Mouse (Mus musculus) embryonic facial prominence, embryonic 13.5 days (tissue): ENCODE measurements around the gene Plcl2. TPM values are rescaled to one million over a fixed set of nuclear protein-coding genes. Genes with fewer than 3 reads are reported as not detected.

Source experiments
- ATAC-seq: fragments of 200-750 bp; cut with Nextera tagmentation; 2 replicates; pipeline ENCODE4 v1.8.0; 2017; ENCODE audit warnings: low read depth; ENCODE audit not compliant: insufficient number of reproducible peaks, insufficient read depth, low FRiP score, low TSS enrichment
- H3K27ac ChIP-seq: fragments of 300-500 bp; sonication (generic); 2 replicates; pipeline ENCODE4 v1.5.1; 2015; ENCODE audit warnings: moderate library complexity, mild to moderate bottlenecking, inconsistent platforms
- H3K27me3 ChIP-seq: fragments of 300-500 bp; sonication (generic); 2 replicates; pipeline ENCODE4 v1.6.1; 2015; ENCODE audit warnings: mild to moderate bottlenecking, inconsistent platforms
- H3K36me3 ChIP-seq: fragments of 300-500 bp; sonication (generic); 2 replicates; pipeline ENCODE4 v1.6.1; 2015; ENCODE audit warnings: mild to moderate bottlenecking, inconsistent platforms
- H3K4me1 ChIP-seq: fragments of 300-500 bp; sonication (generic); 2 replicates; pipeline ENCODE4 v1.6.1; 2015; ENCODE audit warnings: inconsistent platforms
- H3K4me2 ChIP-seq: fragments of 300-500 bp; sonication (generic); 2 replicates; pipeline ENCODE4 v1.6.1; 2015; ENCODE audit warnings: moderate library complexity, mild to moderate bottlenecking, inconsistent platforms
- H3K4me3 ChIP-seq: fragments of 300-500 bp; sonication (generic); 2 replicates; pipeline ENCODE4 v1.5.1; 2015; ENCODE audit warnings: mild to moderate bottlenecking, inconsistent platforms
- H3K9ac ChIP-seq: fragments of 300-500 bp; sonication (generic); 2 replicates; pipeline ENCODE4 v1.6.1; 2015; ENCODE audit warnings: mild to moderate bottlenecking, inconsistent platforms
- H3K9me3 ChIP-seq: fragments of 300-500 bp; sonication (generic); 2 replicates; pipeline ENCODE4 v1.6.1; 2016; ENCODE audit warnings: inconsistent platforms
- WGBS: fragments of 180-500 bp; shearing (Covaris S2); methylation state at CpG from one replicate; pipeline ENCODE4 v1.1.7; 2015; ENCODE audit warnings: mixed read lengths; 5-methylcytosine and 5-hydroxymethylcytosine counted together
- polyA plus RNA-seq: library from polyadenylated mRNA; unstranded; fragments of >200 nt; fragmentation: Nextera tagmentation; extraction: Ambion mirVana; gene quantifications from 2 replicates; pipeline ENCODE4 v1.2.1, GENCODE M21; 2015

Gene Plcl2
- polyA plus RNA-seq, 1 experiment from 2014 or later = 4.3 TPM

GRCm38 (mm10) chr17:50657321-50657720, 148.1 kb downstream of the Plcl2 start:
- Histone ChIP-seq H3K4me3 (no peak overlapping the region), H3K4me2 (no peak overlapping the region), H3K27ac (no peak overlapping the region), H3K36me3 (no peaks in the 10 kb centered on the region), H3K27me3 (no peaks in the 10 kb centered on the region), H3K9ac (no peak overlapping the region), H3K4me1 (no peaks in the 10 kb centered on the region), H3K9me3 (no peaks in the 10 kb centered on the region)
- ATAC-seq = no peak

GRCm38 (mm10) chr17:50658901-50659300, 149.7 kb downstream of the Plcl2 start:
- WGBS = 94% methylated on average over 8 of the region's 8 CpGs
- Histone ChIP-seq H3K27me3 (no peaks in the 10 kb centered on the region), H3K9me3 (no peaks in the 10 kb centered on the region), H3K36me3 (no peaks in the 10 kb centered on the region), H3K4me3 (no peak overlapping the region), H3K4me1 (no peaks in the 10 kb centered on the region), H3K27ac (no peak overlapping the region), H3K9ac (no peak overlapping the region), H3K4me2 (no peak overlapping the region)
- no peak for ATAC-seq

- 89% methylated on average over 9 of the region's 9 CpGs for WGBS
- H3K9me3 ChIP-seq = no peaks in the 10 kb centered on the region
- H3K36me3 ChIP-seq = no peaks in the 10 kb centered on the region
- no peak overlapping the region for H3K27ac ChIP-seq
- no peak overlapping the region for H3K4me3 ChIP-seq
- H3K4me2 ChIP-seq = no peak overlapping the region
- H3K4me1 ChIP-seq = no peaks in the 10 kb centered on the region
- no peak for ATAC-seq
- no peak overlapping the region for H3K9ac ChIP-seq
- no peaks in the 10 kb centered on the region for H3K27me3 ChIP-seq
Measured at GRCm38 (mm10) chr17:50667596-50667995, 158.4 kb downstream of the Plcl2 start.

GRCm38 (mm10) chr17:50668681-50669208, 159.5 kb downstream of the Plcl2 start:
- WGBS = 84% methylated on average over 4 of the region's 4 CpGs
- H3K4me3 ChIP-seq = no peak overlapping the region
- no peak overlapping the region for H3K4me2 ChIP-seq
- no peak overlapping the region for H3K9ac ChIP-seq
- no peak overlapping the region for H3K27ac ChIP-seq
- no peaks in the 10 kb centered on the region for H3K36me3 ChIP-seq
- no peak for ATAC-seq
- H3K9me3 ChIP-seq = no peaks in the 10 kb centered on the region
- no peaks in the 10 kb centered on the region for H3K4me1 ChIP-seq
- no peaks in the 10 kb centered on the region for H3K27me3 ChIP-seq

GRCm38 (mm10) chr17:50671416-50671815, 162.2 kb downstream of the Plcl2 start:
- H3K27me3 ChIP-seq = no peaks in the 10 kb centered on the region
- H3K4me2 ChIP-seq = no peak overlapping the region
- 83% methylated on average over 5 of the region's 5 CpGs for WGBS
- H3K4me3 ChIP-seq = no peak overlapping the region
- no peaks in the 10 kb centered on the region for H3K9me3 ChIP-seq
- H3K27ac ChIP-seq = no peak overlapping the region
- no peak overlapping the region for H3K9ac ChIP-seq
- no peaks in the 10 kb centered on the region for H3K4me1 ChIP-seq
- no peak for ATAC-seq
- no peaks in the 10 kb centered on the region for H3K36me3 ChIP-seq

GRCm38 (mm10) chr17:50674580-50674979, 165.4 kb downstream of the Plcl2 start:
- 83% methylated on average over 7 of the region's 7 CpGs for WGBS
- no peak for ATAC-seq
- Histone ChIP-seq H3K9ac (no peak overlapping the region), H3K4me3 (no peak overlapping the region), H3K27me3 (no peaks in the 10 kb centered on the region), H3K27ac (no peak overlapping the region), H3K36me3 (no peaks in the 10 kb centered on the region), H3K9me3 (no peaks in the 10 kb centered on the region), H3K4me1 (peaks cover 14% of the 10 kb centered on the region), H3K4me2 (no peak overlapping the region)

- Histone ChIP-seq H3K36me3 (no peaks in the 10 kb centered on the region), H3K4me2 (no peak overlapping the region), H3K9me3 (no peaks in the 10 kb centered on the region), H3K9ac (no peak overlapping the region), H3K27me3 (no peaks in the 10 kb centered on the region), H3K4me1 (peaks cover 14% of the 10 kb centered on the region), H3K27ac (no peak overlapping the region), H3K4me3 (no peak overlapping the region)
- WGBS = 83% methylated on average over 11 of the region's 11 CpGs
- ATAC-seq = no peak
Measured at GRCm38 (mm10) chr17:50675231-50675630, 166.0 kb downstream of the Plcl2 start.

- Histone ChIP-seq H3K27me3 (no peaks in the 10 kb centered on the region), H3K36me3 (no peaks in the 10 kb centered on the region), H3K4me3 (no peak overlapping the region), H3K9ac (no peak overlapping the region), H3K9me3 (no peaks in the 10 kb centered on the region), H3K4me2 (no peak overlapping the region), H3K27ac (peak overlapping the region; percentile 82; the same call in 1 of the 2 replicates), H3K4me1 (peaks cover 14% of the 10 kb centered on the region)
- WGBS = 93% methylated on average over 14 of the region's 14 CpGs
- no peak for ATAC-seq
Measured at GRCm38 (mm10) chr17:50677334-50677733, 168.1 kb downstream of the Plcl2 start.

GRCm38 (mm10) chr17:50677978-50678712, 168.9 kb downstream of the Plcl2 start:
- WGBS = 45% methylated on average over 10 of the region's 10 CpGs
- H3K9ac ChIP-seq = no peak overlapping the region
- peak overlapping the region; percentile 9; the same call in 1 of the 2 replicates for H3K4me2 ChIP-seq

GRCm38 (mm10) chr17:50678748-50679147, 169.5 kb downstream of the Plcl2 start:
- no peak for ATAC-seq
- Histone ChIP-seq H3K4me3 (no peak overlapping the region), H3K36me3 (no peaks in the 10 kb centered on the region), H3K9me3 (no peaks in the 10 kb centered on the region), H3K4me2 (no peak overlapping the region), H3K27me3 (no peaks in the 10 kb centered on the region), H3K4me1 (peaks cover 14% of the 10 kb centered on the region), H3K9ac (no peak overlapping the region), H3K27ac (peak overlapping the region; percentile 82)
- WGBS = 39% methylated on average over 2 of the region's 2 CpGs

More at GRCm38 (mm10) chr17:50677978-50678712, 168.9 kb downstream of the Plcl2 start:
- H3K27me3 ChIP-seq = no peaks in the 10 kb centered on the region
- H3K27ac ChIP-seq = peak overlapping the region; percentile 82
- peak; percentile 59; the same call in 1 of the 2 replicates for ATAC-seq
- no peaks in the 10 kb centered on the region for H3K9me3 ChIP-seq
- no peak overlapping the region for H3K4me3 ChIP-seq
- no peaks in the 10 kb centered on the region for H3K36me3 ChIP-seq
- H3K4me1 ChIP-seq = peaks cover 14% of the 10 kb centered on the region

- H3K27me3 ChIP-seq = no peaks in the 10 kb centered on the region
- ATAC-seq = no peak
Measured at GRCm38 (mm10) chr17:50679613-50680534, 170.7 kb downstream of the Plcl2 start.

More at GRCm38 (mm10) chr17:50679613-50680534, 170.7 kb downstream of the Plcl2 start:
- WGBS = 85% methylated on average over 12 of the region's 12 CpGs
- H3K9me3 ChIP-seq = no peaks in the 10 kb centered on the region
- no peak overlapping the region for H3K27ac ChIP-seq
- H3K4me3 ChIP-seq = no peak overlapping the region
- H3K4me2 ChIP-seq = no peak overlapping the region
- H3K36me3 ChIP-seq = no peaks in the 10 kb centered on the region
- H3K4me1 ChIP-seq = peaks cover 14% of the 10 kb centered on the region
- no peak overlapping the region for H3K9ac ChIP-seq
